12 mouse cellular contexts compared by ENCODE assay signal in the genomic region with DNA sequence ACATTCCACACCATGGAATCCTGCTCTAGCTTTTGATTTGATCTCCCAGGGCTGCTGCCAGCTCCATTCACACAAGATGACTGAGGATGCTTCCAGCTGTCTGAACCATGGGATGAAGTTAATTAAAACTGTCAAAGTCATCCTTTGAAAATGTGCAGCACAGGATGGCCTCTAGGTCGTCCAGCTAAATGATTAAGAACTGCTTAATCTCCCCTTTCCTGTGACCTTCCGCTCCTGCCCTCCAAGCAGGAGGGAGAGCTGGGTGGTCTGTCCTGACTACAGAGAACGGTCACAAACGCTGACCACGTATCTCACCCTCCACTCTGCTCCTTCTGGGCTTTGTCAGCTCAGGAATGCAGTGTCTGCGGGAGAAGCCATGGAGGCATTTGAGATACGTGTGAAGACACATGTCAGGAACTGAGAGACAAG. TPM values are rescaled to one million over a fixed set of nuclear protein-coding genes. Genes with fewer than 3 reads are reported as not detected.
DNase-seq lines count a peak whose midpoint lies in the region; ATAC-seq lines count a peak whose summit lies in the region.
"Had no signal": no experiment of that assay in that cellular context is flagged by ENCODE, and none has a peak within 500 bp of the region (broad histone marks: within the 10 kb centered on the region; RNA-seq: fewer than 3 reads in every experiment).

No protein-coding gene starts in this region.

- intact Hi-C loops in heart, postnatal 25 days (cut with DNase I), result no loop called here
- intact Hi-C loops in left cerebral cortex, postnatal 25 days (cut with DNase I), result no loop called here

- peak overlapping the region; percentile 83 for H3K27ac ChIP-seq in heart, embryonic 15.5 days
- no peak overlapping the region for H3K27ac ChIP-seq in lung, embryonic 15.5 days
- peak overlapping the region; percentile 47; the same call in 1 of the 2 replicates for H3K27ac ChIP-seq in embryonic facial prominence, embryonic 11.5 days (replicated peaks; ENCODE audit: low read depth, low read length)
- no peak overlapping the region for H3K27ac ChIP-seq in neural tube, embryonic 12.5 days
- H3K27ac ChIP-seq: liver, embryonic 15.5 days had no signal

- H3K9me3 ChIP-seq in heart, embryonic 15.5 days (replicated peaks), result no peaks in the 10 kb centered on the region
- no peaks in the 10 kb centered on the region for H3K9me3 ChIP-seq in lung, embryonic 15.5 days
- no peaks in the 10 kb centered on the region for H3K9me3 ChIP-seq in embryonic facial prominence, embryonic 11.5 days (replicated peaks; ENCODE audit: control insufficient read depth, low read length)
- H3K9me3 ChIP-seq in neural tube, embryonic 12.5 days, result no peaks in the 10 kb centered on the region
- H3K9me3 ChIP-seq: liver, embryonic 15.5 days had no signal

- H3K36me3 ChIP-seq in heart, embryonic 15.5 days, result no peaks in the 10 kb centered on the region
- no peaks in the 10 kb centered on the region for H3K36me3 ChIP-seq in lung, embryonic 15.5 days
- H3K36me3 ChIP-seq in embryonic facial prominence, embryonic 11.5 days (replicated peaks; ENCODE audit: control insufficient read depth, insufficient read depth, low read depth, low read length), result no peaks in the 10 kb centered on the region
- no peaks in the 10 kb centered on the region for H3K36me3 ChIP-seq in neural tube, embryonic 12.5 days
- H3K36me3 ChIP-seq: liver, embryonic 15.5 days had no signal

- no peak overlapping the region for H3K4me3 ChIP-seq in heart, embryonic 15.5 days
- H3K4me3 ChIP-seq in lung, embryonic 15.5 days, result no peak overlapping the region
- H3K4me3 ChIP-seq in embryonic facial prominence, embryonic 11.5 days (ENCODE audit: low read depth, low read length), result no peak overlapping the region
- H3K4me3 ChIP-seq in neural tube, embryonic 12.5 days, result no peak overlapping the region
- H3K4me3 ChIP-seq: liver, embryonic 15.5 days had no signal

- ATAC-seq in heart, embryonic 15.5 days (replicated peaks; ENCODE audit: insufficient number of reproducible peaks, insufficient read depth, low FRiP score, low read depth), result peak; percentile 21; the same call in 1 of the 2 replicates
- ATAC-seq in lung, embryonic 15.5 days (ENCODE audit: borderline replicate concordance, extremely low read depth, low FRiP score, low TSS enrichment), result peak; percentile 62; the same call in 1 of the 2 replicates
- ATAC-seq in embryonic facial prominence, embryonic 11.5 days (replicated peaks; ENCODE audit: insufficient number of reproducible peaks, low FRiP score, low TSS enrichment, low read depth), result 0 out of 2 replicates have a peak, but pooled peaks have one; percentile 42
- ATAC-seq in neural tube, embryonic 12.5 days (ENCODE audit: low FRiP score, low read depth), result peak; percentile 33
- ATAC-seq: inflammation-experienced regulatory T-cells, adult 6 months had no signal

- no peaks in the 10 kb centered on the region for H3K27me3 ChIP-seq in heart, embryonic 15.5 days
- H3K27me3 ChIP-seq in lung, embryonic 15.5 days, result no peaks in the 10 kb centered on the region
- no peaks in the 10 kb centered on the region for H3K27me3 ChIP-seq in embryonic facial prominence, embryonic 11.5 days (ENCODE audit: control insufficient read depth, insufficient read depth, low read length)
- H3K27me3 ChIP-seq in neural tube, embryonic 12.5 days (replicated peaks), result no peaks in the 10 kb centered on the region
- H3K27me3 ChIP-seq: liver, embryonic 15.5 days had no signal

- H3K4me1 ChIP-seq in heart, embryonic 15.5 days (replicated peaks), result peaks cover 33% of the 10 kb centered on the region
- H3K4me1 ChIP-seq in lung, embryonic 15.5 days, result peaks cover 29% of the 10 kb centered on the region
- H3K4me1 ChIP-seq in embryonic facial prominence, embryonic 11.5 days (ENCODE audit: control insufficient read depth, insufficient read depth, low read length), result no peaks in the 10 kb centered on the region; the same call in 1 of the 2 replicates
- peaks cover 16% of the 10 kb centered on the region for H3K4me1 ChIP-seq in neural tube, embryonic 12.5 days
- H3K4me1 ChIP-seq: liver, embryonic 15.5 days had no signal

- H3K4me2 ChIP-seq in heart, embryonic 15.5 days, result no peak overlapping the region
- no peak overlapping the region for H3K4me2 ChIP-seq in lung, embryonic 15.5 days
- no peak overlapping the region for H3K4me2 ChIP-seq in embryonic facial prominence, embryonic 11.5 days (ENCODE audit: low read depth, low read length)
- no peak overlapping the region for H3K4me2 ChIP-seq in neural tube, embryonic 12.5 days (replicated peaks)
- H3K4me2 ChIP-seq: liver, embryonic 15.5 days had no signal

- H3K9ac ChIP-seq in heart, embryonic 15.5 days, result no peak overlapping the region
- H3K9ac ChIP-seq in lung, embryonic 15.5 days, result no peak overlapping the region
- no peak overlapping the region for H3K9ac ChIP-seq in embryonic facial prominence, embryonic 11.5 days (replicated peaks; ENCODE audit: low read length)
- H3K9ac ChIP-seq in neural tube, embryonic 12.5 days, result no peak overlapping the region
- H3K9ac ChIP-seq: liver, embryonic 15.5 days had no signal

- 9% methylated on average over 7 of the region's 7 CpGs for WGBS in heart, embryonic 15.5 days
- WGBS in lung, embryonic 15.5 days, result 17% methylated on average over 7 of the region's 7 CpGs
- 6% methylated on average over 7 of the region's 7 CpGs for WGBS in embryonic facial prominence, embryonic 11.5 days
- 25% methylated on average over 7 of the region's 7 CpGs for WGBS in neural tube, embryonic 12.5 days

- DNase-seq in heart, postnatal 25 days (ENCODE audit: low spot score), result no peak
- DNase-seq in lung, postnatal 36 days, result no peak
- DNase-seq in embryonic facial prominence, embryonic 11.5 days (ENCODE audit: low spot score), result no peak
- DNase-seq in left cerebral cortex, adult 9 months (ENCODE audit: low spot score in 2 of 2), result no peak
- DNase-seq in left cerebral cortex, postnatal 25 days (ENCODE audit: low spot score in 2 of 2), result no peak
- DNase-seq: adrenal gland, postnatal 36 days; cerebellum, postnatal 10 days had no signal

RNA-seq across cellular contexts. Expression of a gene that starts 26.6 kb away (rescaled TPM):
- polyA plus RNA-seq in heart, embryonic 15.5 days (2015; fragmentation: Nextera tagmentation; extraction: Ambion mirVana), result 3.5 and 5.2 TPM in 2 replicates
- 1 to 10 TPM; 4.4 TPM for total RNA-seq in heart, postnatal 25 days (2021)
- 4.1 and 4.9 TPM in 2 replicates for polyA plus RNA-seq in lung, embryonic 15.5 days (2015; fragmentation: Nextera tagmentation; extraction: Ambion mirVana)
- polyA plus RNA-seq in embryonic facial prominence, embryonic 11.5 days (2014; fragmentation: Nextera tagmentation; extraction: Ambion mirVana), result 6.0 and 6.8 TPM in 2 replicates
- 2.1 and 2.9 TPM in 2 replicates for polyA plus RNA-seq in neural tube, embryonic 12.5 days (2016; fragmentation: Nextera tagmentation; extraction: Ambion mirVana)
- total RNA-seq in left cerebral cortex, postnatal 25 days (2021), result 1 to 10 TPM; 2.6 to 4.0 TPM

Comparison
In these comparisons a context has a peak if more than half of its experiments do, and no peak if none do; other contexts are left out.
1. H3K27ac ChIP-seq: peak in heart, embryonic 15.5 days (single experiment) and embryonic facial prominence, embryonic 11.5 days (single experiment); none in lung, embryonic 15.5 days (single experiment) and neural tube, embryonic 12.5 days (single experiment).
2. Peak in every context shown above with its lines, with median percentiles within 50 percentile points of each other: ATAC-seq.